Mouse (Mus musculus) liver, adult 2 months (tissue): ENCODE measurements around the gene Syncrip.
"Not testable (repeated sequence)": the region's sequence is repeated elsewhere in the genome, so short reads cannot be mapped to it uniquely, and the experiment has no call there.

ENCODE experiments used
- CTCF ChIP-seq: fragments of 200-500 bp; IDR thresholded peaks from 2 replicates; pipeline ENCODE4 v1.5.1; 2011; ENCODE audit warnings: low read depth, low read length, control low read depth
- POLR2A ChIP-seq: fragments of 200-500 bp; IDR thresholded peaks from 2 replicates; pipeline ENCODE4 v1.6.1; 2011; ENCODE audit warnings: low read length, control low read depth; ENCODE audit not compliant: insufficient read depth; ENCODE audit errors: extremely low read depth

GRCm38 (mm10) chr9:88482230-88482828 lies at the start of gene Syncrip:
- TF ChIP-seq CTCF = not testable (repeated sequence)
- peak; percentile 78 for TF ChIP-seq POLR2A
